ENCODE assay signal across 15 mouse cellular contexts in genomic region chr6:107380621-107381020, GRCm38 (mm10).
"Had no signal": no experiment of that assay in that cellular context is flagged by ENCODE, and none has a peak within 500 bp of the region (broad histone marks: within the 10 kb centered on the region; RNA-seq: fewer than 3 reads in every experiment).

No protein-coding gene starts in this region.

- DNase-seq: cerebellum, adult 9-11 months; embryo, embryonic 11 days; forebrain, postnatal 0 days; gastrocnemius, adult 2 months; gastrocnemius, postnatal 10 days; gastrocnemius, postnatal 14 days; gastrocnemius, postnatal 25 days; gastrocnemius, postnatal 36 days; heart, adult 11 months; heart, adult 18-20 months; heart, adult 2 months had no signal

- ATAC-seq: forebrain, embryonic 13.5 days; forebrain, embryonic 14.5 days; forebrain, embryonic 15.5 days; forebrain, embryonic 16.5 days; forebrain, postnatal 0 days had no signal
